Mouse (Mus musculus): ENCODE data around the gene Etv4. TPM values are rescaled to one million over a fixed set of nuclear protein-coding genes. Genes with fewer than 3 reads are reported as not detected.

Gene Etv4
- 3.5 and 5.8 TPM in 2 replicates for polyA plus RNA-seq (2015; fragmentation: Nextera tagmentation; extraction: Ambion mirVana)

DNA sequence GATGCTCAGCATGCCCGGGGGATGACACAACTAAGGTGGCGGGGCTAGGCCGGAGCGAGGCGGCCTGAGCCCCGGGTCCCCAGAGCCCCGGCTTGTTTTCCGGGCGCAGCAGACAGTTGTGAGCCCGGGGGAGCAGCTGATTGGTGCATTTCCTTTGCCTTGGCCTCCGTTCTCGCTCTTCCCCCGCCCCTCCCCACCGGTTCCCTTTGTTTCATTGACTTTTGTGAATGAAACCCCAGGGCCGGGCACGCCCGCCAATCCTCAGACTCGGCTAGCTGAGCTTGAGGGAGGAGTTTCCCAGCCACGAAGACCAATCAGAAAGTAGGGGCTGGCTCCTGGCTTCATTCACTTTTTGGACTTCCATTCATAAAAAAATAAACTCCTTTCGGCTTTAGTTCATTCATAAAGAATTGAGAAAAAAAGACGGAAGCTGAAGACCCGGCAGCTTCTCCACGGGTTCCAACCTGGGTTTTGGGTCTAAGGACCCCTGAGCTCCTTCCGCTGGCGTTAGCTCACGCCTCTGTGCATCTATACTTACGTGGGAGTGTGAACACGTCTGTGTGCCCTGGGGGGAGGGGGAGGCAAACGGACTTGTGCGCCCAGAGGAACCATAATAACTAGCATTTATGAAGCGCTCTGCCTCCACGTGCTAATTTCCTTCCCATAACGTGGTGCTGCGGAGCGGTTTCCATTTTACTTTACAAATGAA is at the start of gene Etv4:
Etv4 (minus strand) TSS at position 229 of the 709 bp plus-strand sequence.
- H3K4me1 ChIP-seq (replicated peaks), result peaks cover 27% of the 10 kb centered on the region
- H3K9me3 ChIP-seq (replicated peaks), result no peaks in the 10 kb centered on the region
- peaks cover 73% of the 10 kb centered on the region for H3K27me3 ChIP-seq
- H3K27ac ChIP-seq, result peak within 1 kb of the TSS; percentile 66
- H3K4me3 ChIP-seq, result peak within 1 kb of the TSS; percentile 61
- peak within 1 kb of the TSS; percentile 99 for H3K4me2 ChIP-seq
- under 1% methylated on average over 35 of the region's 35 CpGs for WGBS
- peak within 1 kb of the TSS; percentile 59 for H3K9ac ChIP-seq
- no peaks in the 10 kb centered on the region for H3K36me3 ChIP-seq
- peak; percentile 86 for ATAC-seq (replicated peaks; ENCODE audit: insufficient number of reproducible peaks, insufficient read depth, low FRiP score, low read depth)

GRCm38 (mm10) chr11:101832001-101832400 is 46.8 kb upstream of the Etv4 start:
- peak; percentile 41; the same call in 1 of the 2 replicates for ATAC-seq (replicated peaks; ENCODE audit: insufficient number of reproducible peaks, insufficient read depth, low FRiP score, low read depth)
- 23% methylated on average over 7 of the region's 7 CpGs for WGBS
- H3K27ac ChIP-seq, result peak overlapping the region; percentile 80

DNA sequence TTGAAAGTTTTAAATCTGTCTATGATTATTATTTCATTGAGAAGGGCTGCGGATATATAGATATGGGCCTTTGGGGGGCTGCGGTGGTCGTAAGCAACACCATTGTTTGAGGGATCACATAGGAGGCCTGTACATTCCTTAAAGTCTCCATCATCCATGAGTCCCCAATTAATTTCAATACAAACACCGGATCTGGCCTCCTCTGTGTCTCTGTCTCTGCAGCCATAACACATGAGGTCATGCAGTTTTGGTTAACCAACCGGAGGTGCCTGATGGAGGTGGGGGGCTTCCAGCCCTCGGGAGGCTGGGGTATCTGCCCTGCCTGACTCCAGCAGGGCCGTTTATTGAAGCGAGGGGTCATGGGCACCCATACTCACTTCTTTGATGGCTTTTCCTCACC is 45.4 kb upstream of the Etv4 start:
- Histone ChIP-seq H3K27me3 (no peaks in the 10 kb centered on the region), H3K4me1 (replicated peaks) (peaks cover 28% of the 10 kb centered on the region), H3K9me3 (replicated peaks) (no peaks in the 10 kb centered on the region), H3K9ac (no peak overlapping the region), H3K36me3 (no peaks in the 10 kb centered on the region), H3K4me2 (no peak overlapping the region; the same call in 1 of the 2 replicates), H3K4me3 (no peak overlapping the region), H3K27ac (peak overlapping the region; percentile 80)
- ATAC-seq (replicated peaks; ENCODE audit: insufficient number of reproducible peaks, insufficient read depth, low FRiP score, low read depth), result no peak; the same call in 1 of the 2 replicates
- whole genome bisulfite sequencing, result 58% methylated on average over 8 of the region's 8 CpGs

More at GRCm38 (mm10) chr11:101832001-101832400, 46.8 kb upstream of the Etv4 start:
- Histone ChIP-seq H3K9ac (no peak overlapping the region), H3K27me3 (no peaks in the 10 kb centered on the region), H3K36me3 (no peaks in the 10 kb centered on the region), H3K4me3 (no peak overlapping the region), H3K4me2 (no peak overlapping the region), H3K9me3 (replicated peaks) (no peaks in the 10 kb centered on the region), H3K4me1 (replicated peaks) (peaks cover 29% of the 10 kb centered on the region)

DNA sequence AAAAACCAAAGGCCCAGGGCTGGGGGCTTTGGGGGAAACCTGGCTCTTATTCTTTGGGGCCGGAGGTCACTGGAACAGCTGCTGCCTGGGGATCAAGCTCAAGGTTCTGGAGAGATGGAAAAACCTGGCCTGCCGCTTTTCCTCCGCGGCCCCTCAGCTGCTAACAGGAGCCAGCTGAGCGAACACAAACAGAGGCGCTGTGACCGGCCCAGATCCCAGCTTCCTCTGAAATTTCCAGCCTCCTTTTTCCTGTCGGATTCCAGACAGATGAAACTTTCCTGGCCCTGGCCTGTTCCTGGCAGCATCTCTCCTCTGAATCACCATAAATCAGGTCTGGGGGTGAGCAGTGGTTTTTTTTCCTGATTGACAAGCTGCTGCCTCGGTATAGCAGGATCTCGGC is 44.9 kb upstream of the Etv4 start:
- Histone ChIP-seq H3K4me3 (no peak overlapping the region), H3K4me2 (no peak overlapping the region; the same call in 1 of the 2 replicates), H3K9me3 (replicated peaks) (no peaks in the 10 kb centered on the region), H3K4me1 (replicated peaks) (peaks cover 28% of the 10 kb centered on the region), H3K9ac (peak overlapping the region; percentile 30; the same call in 1 of the 2 replicates), H3K36me3 (no peaks in the 10 kb centered on the region), H3K27ac (peak overlapping the region; percentile 80), H3K27me3 (no peaks in the 10 kb centered on the region)
- WGBS, result 31% methylated on average over 10 of the region's 10 CpGs
- ATAC-seq (replicated peaks; ENCODE audit: insufficient number of reproducible peaks, insufficient read depth, low FRiP score, low read depth), result peak; percentile 71

DNA sequence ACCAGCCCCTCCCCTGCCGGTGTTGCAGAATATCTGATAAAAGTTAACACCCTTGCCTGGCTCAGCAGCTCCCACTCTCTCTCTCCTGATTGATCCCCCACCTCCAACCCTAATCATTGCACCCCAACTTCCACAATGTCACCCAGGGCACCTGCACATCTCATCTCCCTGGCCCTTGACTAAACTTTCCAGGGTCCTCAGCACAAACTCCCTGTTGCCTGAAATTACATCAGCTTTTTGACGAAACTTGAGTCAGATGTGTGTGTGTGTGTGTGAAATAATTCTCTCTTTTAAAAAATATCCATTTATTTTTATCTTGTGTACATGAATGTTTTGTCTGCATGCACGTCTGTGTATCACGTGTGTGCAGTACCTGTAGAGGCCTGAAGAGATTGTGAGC is 43.5 kb upstream of the Etv4 start:
- no peak overlapping the region for H3K9ac ChIP-seq
- H3K27me3 ChIP-seq, result no peaks in the 10 kb centered on the region
- no peaks in the 10 kb centered on the region for H3K9me3 ChIP-seq (replicated peaks)
- H3K27ac ChIP-seq, result no peak overlapping the region
- H3K4me3 ChIP-seq, result no peak overlapping the region
- H3K4me1 ChIP-seq (replicated peaks), result peaks cover 23% of the 10 kb centered on the region
- no peak overlapping the region for H3K4me2 ChIP-seq
- ATAC-seq (replicated peaks; ENCODE audit: insufficient number of reproducible peaks, insufficient read depth, low FRiP score, low read depth), result no peak
- H3K36me3 ChIP-seq, result no peaks in the 10 kb centered on the region
- 88% methylated on average over 4 of the region's 4 CpGs for WGBS

DNA sequence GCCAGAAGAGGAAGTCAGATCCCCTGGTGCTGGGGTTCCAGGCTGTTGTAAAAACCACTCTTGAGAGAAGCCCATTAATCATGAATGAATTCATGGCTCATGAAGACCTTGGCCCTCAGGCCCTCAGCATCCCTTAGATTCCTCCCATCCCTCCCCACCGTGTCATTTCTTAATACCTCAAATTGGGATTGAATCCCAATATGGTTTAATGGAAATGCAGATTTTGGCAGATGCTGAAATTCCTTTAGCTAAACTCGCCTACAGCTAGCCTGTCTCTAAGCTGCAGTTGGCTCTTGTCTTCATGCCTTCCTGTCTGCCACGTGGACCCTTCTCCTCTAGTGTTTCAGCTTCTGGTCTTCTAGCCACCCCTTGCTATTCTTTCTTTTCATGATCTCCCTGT is 38.0 kb upstream of the Etv4 start:
- Histone ChIP-seq H3K4me1 (replicated peaks) (peaks cover 14% of the 10 kb centered on the region), H3K27me3 (no peaks in the 10 kb centered on the region), H3K4me2 (no peak overlapping the region), H3K9me3 (replicated peaks) (no peaks in the 10 kb centered on the region), H3K27ac (no peak overlapping the region), H3K9ac (no peak overlapping the region), H3K4me3 (no peak overlapping the region), H3K36me3 (no peaks in the 10 kb centered on the region)
- 61% methylated on average over 3 of the region's 3 CpGs for WGBS
- no peak for ATAC-seq (replicated peaks; ENCODE audit: insufficient number of reproducible peaks, insufficient read depth, low FRiP score, low read depth)

- peak; percentile 67; the same call in 1 of the 2 replicates for ATAC-seq (replicated peaks; ENCODE audit: insufficient number of reproducible peaks, insufficient read depth, low FRiP score, low read depth)
- Histone ChIP-seq H3K9ac (no peak overlapping the region), H3K36me3 (no peaks in the 10 kb centered on the region), H3K4me3 (no peak overlapping the region), H3K27me3 (no peaks in the 10 kb centered on the region), H3K27ac (peak overlapping the region; percentile 48), H3K9me3 (replicated peaks) (no peaks in the 10 kb centered on the region), H3K4me1 (replicated peaks) (peaks cover 14% of the 10 kb centered on the region), H3K4me2 (peak overlapping the region; percentile 50)
- 18% methylated on average over 11 of the region's 11 CpGs for WGBS
These were observed 35.7 kb upstream of the Etv4 start for GRCm38 (mm10) chr11:101820899-101821298.

GRCm38 (mm10) chr11:101819853-101820252 is 34.7 kb upstream of the Etv4 start:
- H3K9ac ChIP-seq, result no peak overlapping the region
- H3K4me3 ChIP-seq, result no peak overlapping the region
- H3K27ac ChIP-seq, result no peak overlapping the region
- no peak for ATAC-seq (replicated peaks; ENCODE audit: insufficient number of reproducible peaks, insufficient read depth, low FRiP score, low read depth)
- peaks cover 24% of the 10 kb centered on the region for H3K4me1 ChIP-seq (replicated peaks)
- H3K36me3 ChIP-seq, result no peaks in the 10 kb centered on the region
- no peaks in the 10 kb centered on the region for H3K27me3 ChIP-seq
- no peak overlapping the region for H3K4me2 ChIP-seq
- no peaks in the 10 kb centered on the region for H3K9me3 ChIP-seq (replicated peaks)

DNA sequence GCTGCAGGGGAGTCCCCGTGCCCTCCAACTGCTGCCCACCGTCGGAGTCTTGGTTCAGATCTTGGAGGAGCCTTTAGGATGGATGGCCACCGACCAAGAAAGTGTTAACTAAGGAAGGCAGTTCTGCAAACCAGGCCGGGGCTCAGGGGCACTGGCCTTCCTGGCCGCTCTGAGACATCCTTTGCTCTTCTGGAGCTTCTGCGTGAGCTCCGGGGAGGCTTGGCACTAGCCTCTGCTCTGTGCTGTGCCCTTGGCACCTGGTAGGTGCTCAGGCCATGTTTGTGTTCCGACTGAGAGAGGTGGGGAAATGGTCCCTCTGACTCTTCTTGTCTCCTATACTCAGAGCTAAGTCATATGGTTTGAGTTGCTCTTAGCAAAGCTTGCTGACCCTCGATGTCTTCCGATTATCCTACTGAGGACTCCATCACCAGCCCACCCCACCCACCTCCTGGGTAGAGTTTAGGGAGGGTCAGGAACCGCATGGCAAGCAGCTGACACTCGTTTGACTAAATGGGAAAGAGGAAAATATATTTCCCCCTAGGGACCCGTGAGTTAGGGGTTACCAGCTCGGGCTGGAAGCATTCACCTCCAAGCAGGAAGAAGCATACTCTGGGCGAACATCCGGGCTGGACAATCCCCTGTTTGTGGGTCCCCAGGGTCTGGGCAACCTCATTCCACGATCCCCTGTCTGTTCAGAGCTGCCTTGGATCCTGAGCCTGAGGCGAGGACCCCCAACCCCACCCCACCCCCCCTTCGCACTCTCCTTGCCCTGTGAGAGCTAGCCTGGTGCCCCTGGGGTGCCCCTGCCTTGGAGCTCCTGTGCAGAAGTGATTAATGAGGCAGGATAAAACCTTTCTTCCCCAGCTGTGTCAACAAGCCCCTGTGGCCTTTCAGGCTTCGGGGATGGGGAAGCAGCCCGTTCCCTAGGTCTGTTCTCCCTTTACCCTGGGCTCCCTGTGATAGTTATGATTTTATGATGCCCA is 30.2 kb upstream of the Etv4 start:
- Histone ChIP-seq H3K27me3 (peaks cover 4% of the 10 kb centered on the region; the same call in 1 of the 2 replicates), H3K4me1 (replicated peaks) (peaks cover 20% of the 10 kb centered on the region), H3K27ac (no peak overlapping the region), H3K4me3 (no peak overlapping the region), H3K9me3 (replicated peaks) (no peaks in the 10 kb centered on the region), H3K9ac (no peak overlapping the region), H3K36me3 (no peaks in the 10 kb centered on the region), H3K4me2 (peak overlapping the region; percentile 52; the same call in 1 of the 2 replicates)
- ATAC-seq (replicated peaks; ENCODE audit: insufficient number of reproducible peaks, insufficient read depth, low FRiP score, low read depth), result no peak
- WGBS, result 22% methylated on average over 22 of the region's 22 CpGs

- Histone ChIP-seq H3K4me1 (replicated peaks) (peaks cover 19% of the 10 kb centered on the region), H3K4me2 (peak overlapping the region; percentile 52), H3K27me3 (peaks cover 11% of the 10 kb centered on the region), H3K9me3 (replicated peaks) (no peaks in the 10 kb centered on the region), H3K27ac (no peak overlapping the region), H3K4me3 (peak overlapping the region; percentile 14; the same call in 1 of the 2 replicates), H3K9ac (peak overlapping the region; percentile 18; the same call in 1 of the 2 replicates), H3K36me3 (no peaks in the 10 kb centered on the region)
- WGBS, result 21% methylated on average over 23 of the region's 23 CpGs
- ATAC-seq (replicated peaks; ENCODE audit: insufficient number of reproducible peaks, insufficient read depth, low FRiP score, low read depth), result 0 out of 2 replicates have a peak, but pooled peaks have one; percentile 11
These were observed 29.4 kb upstream of the Etv4 start for GRCm38 (mm10) chr11:101814375-101815102.
